Mouse (Mus musculus) C2C12 (cell line): ENCODE results near the gene Ccdc71. TPM values are rescaled to one million over a fixed set of nuclear protein-coding genes. Genes with fewer than 3 reads are reported as not detected.
A peak's percentile ranks its signal among the peaks of the same experiment; 100 is the strongest.

Experiments
- H3K27me3 ChIP-seq: one replicate; pipeline ENCODE4 v1.6.1; 2011; ENCODE audit not compliant: control insufficient read depth, insufficient read depth, insufficient read length
- H3K36me3 ChIP-seq: one replicate; pipeline ENCODE4 v1.6.1; 2011; ENCODE audit not compliant: control insufficient read depth, insufficient read depth
- H3K4me3 ChIP-seq: one replicate; pipeline ENCODE4 v1.5.1; 2011; ENCODE audit warnings: mild to moderate bottlenecking, control low read depth; ENCODE audit not compliant: poor library complexity, insufficient read depth, severe bottlenecking
- H3K79me2 ChIP-seq: one replicate; pipeline ENCODE4 v1.6.1; 2011; ENCODE audit not compliant: control insufficient read depth, insufficient read depth
- H3K79me3 ChIP-seq: one replicate; pipeline ENCODE4 v1.6.1; 2011; ENCODE audit warnings: low read depth, control low read depth
- H3ac ChIP-seq: one replicate; pipeline ENCODE3; 2011; ENCODE audit warnings: low read depth; ENCODE audit not compliant: control insufficient read depth, insufficient read length
- CEBPB ChIP-seq: IDR thresholded peaks from one replicate; pipeline ENCODE4 v1.6.1; 2011; ENCODE audit warnings: low read depth, mild to moderate bottlenecking, control low read depth, moderate library complexity
- CTCF ChIP-seq: IDR thresholded peaks from one replicate; pipeline ENCODE4 v1.5.1; 2011; ENCODE audit not compliant: control insufficient read depth, insufficient read depth, insufficient read length
- FOSL1 ChIP-seq: IDR thresholded peaks from one replicate; pipeline ENCODE4 v1.8.0; 2011; ENCODE audit warnings: mild to moderate bottlenecking, low read length; ENCODE audit not compliant: poor library complexity, insufficient read depth, severe bottlenecking
- MAX ChIP-seq: IDR thresholded peaks from one replicate; pipeline ENCODE4 v1.6.1; 2011; ENCODE audit warnings: mild to moderate bottlenecking, control low read depth
- MYOD1 ChIP-seq: IDR thresholded peaks from one replicate; pipeline ENCODE4 v1.6.1; 2011; ENCODE audit warnings: low read depth; ENCODE audit not compliant: control insufficient read depth, insufficient read length
- MYOG ChIP-seq: IDR thresholded peaks from one replicate; pipeline ENCODE4 v1.6.1; 2011; ENCODE audit not compliant: control insufficient read depth, insufficient read length; ENCODE audit errors: extremely low read depth
- USF1 ChIP-seq: IDR thresholded peaks from one replicate; pipeline ENCODE4 v1.6.1; 2011; ENCODE audit warnings: low read depth, mild to moderate bottlenecking, control low read depth, moderate library complexity
- polyA plus RNA-seq: library from polyadenylated mRNA; unstranded; fragments of >200 nt; fragmentation: generic; extraction: Trizol; gene quantifications from one replicate; pipeline ENCODE4 v1.2.1, GENCODE M21; 2012; ENCODE audit warnings: missing spikeins

The Ccdc71 gene
- polyA plus RNA-seq, 1 experiment, result 35.2 TPM

DNA sequence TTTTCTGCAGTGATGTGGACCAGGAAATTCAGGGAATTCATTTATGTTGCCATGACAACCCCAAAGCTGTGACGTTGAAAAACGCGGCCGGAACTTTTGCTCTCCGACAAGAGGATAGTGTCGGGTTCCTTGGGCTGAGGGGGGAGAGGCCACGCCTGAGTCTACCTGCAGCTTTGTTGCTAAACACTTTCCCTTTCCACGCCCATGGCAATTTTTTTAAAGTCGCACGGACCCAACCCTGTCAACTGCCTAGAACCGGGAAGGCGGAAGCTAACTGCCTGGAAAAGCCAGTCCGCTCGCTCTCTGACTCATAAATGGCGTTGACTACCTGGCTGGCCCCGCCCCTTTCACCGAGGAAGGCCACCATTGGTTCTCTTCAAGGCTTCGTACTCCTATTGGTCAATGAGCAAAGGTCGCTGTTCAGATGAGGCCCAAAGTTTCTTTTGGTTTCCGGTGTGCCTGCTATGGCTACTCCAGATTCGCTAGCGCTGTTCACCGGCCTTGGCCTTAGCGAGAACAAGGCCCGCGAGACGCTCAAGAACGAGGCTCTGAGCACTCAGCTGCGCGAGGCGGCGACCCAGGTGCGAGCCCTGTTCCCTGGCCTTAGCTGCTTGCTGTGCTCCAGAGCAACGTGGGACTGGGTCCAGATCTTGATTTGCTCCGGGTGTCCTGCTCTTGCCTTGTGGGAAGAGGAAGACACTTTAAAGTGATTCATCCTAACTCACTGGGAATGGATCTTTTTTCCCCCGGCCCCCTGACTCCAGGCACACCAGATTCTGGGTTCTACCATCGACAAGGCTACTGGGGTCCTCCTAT is 47.5 kb downstream of the Ccdc71 start, which contains the start of gene Qars:
Gene Qars (plus strand): TSS at position 88 of the 816 bp plus-strand sequence.
- H3K79me3 ChIP-seq, result peaks cover 15% of the 10 kb centered on the region
- TF ChIP-seq MYOD1 (no peak), MYOG (no peak), FOSL1 (no peak), CTCF (no peak), USF1 (no peak), MAX (no peak), CEBPB (no peak)

DNA sequence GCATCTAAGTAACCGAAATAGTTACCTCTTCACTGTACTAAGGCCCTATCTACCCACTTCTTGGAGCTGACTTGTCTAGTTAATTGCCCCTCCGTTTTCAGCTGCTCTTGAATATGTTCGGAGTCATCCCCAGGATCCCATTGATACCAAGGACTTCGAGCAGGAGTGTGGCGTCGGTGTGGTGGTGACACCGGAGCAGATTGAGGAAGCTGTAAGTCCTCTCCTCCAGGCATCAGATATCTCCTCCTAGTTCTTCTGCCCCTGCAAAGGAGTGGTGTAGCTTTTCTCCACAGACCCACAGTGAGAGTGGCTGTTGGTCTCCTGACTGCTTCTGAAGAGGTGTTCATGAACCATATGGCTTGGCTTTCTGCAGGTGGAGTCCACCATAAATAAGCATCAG is 48.4 kb downstream of the Ccdc71 start:
- Histone ChIP-seq H3K79me2 (peaks cover 20% of the 10 kb centered on the region), H3K79me3 (peaks cover 15% of the 10 kb centered on the region), H3K36me3 (peaks cover 41% of the 10 kb centered on the region), H3K27me3 (no peaks in the 10 kb centered on the region), H3ac (peak overlapping the region; percentile 99), H3K4me3 (peak overlapping the region; percentile 50)
- TF ChIP-seq MYOD1 (no peak), CTCF (no peak), CEBPB (no peak), FOSL1 (no peak), MYOG (no peak), MAX (no peak), USF1 (no peak)

More for the DNA sequence above, 47.5 kb downstream of the Ccdc71 start, which contains the start of gene Qars:
- Histone ChIP-seq H3K27me3 (no peaks in the 10 kb centered on the region), H3K4me3 (peak within 1 kb of the TSS; percentile 50), H3K36me3 (peaks cover 35% of the 10 kb centered on the region), H3K79me2 (peaks cover 20% of the 10 kb centered on the region), H3ac (peak within 1 kb of the TSS; percentile 99)

Other genes starting within 250 kb of the Ccdc71 start
- 42.3 TPM for gene Dag1, start 196.6 kb upstream of the Ccdc71 start, polyA plus RNA-seq
- gene Nicn1, start 170.1 kb upstream of the Ccdc71 start, polyA plus RNA-seq, result 24.6 TPM
- gene Amt, start 163.7 kb upstream of the Ccdc71 start, polyA plus RNA-seq, result 0.71 TPM
- gene Rhoa, start 154.4 kb upstream of the Ccdc71 start, polyA plus RNA-seq, result 300 TPM
- gene Tcta, start 154.4 kb upstream of the Ccdc71 start, polyA plus RNA-seq, result 13.7 TPM
- gene Gpx1, start 121.6 kb upstream of the Ccdc71 start, polyA plus RNA-seq, result 667 TPM
- gene Usp4, start 112.7 kb upstream of the Ccdc71 start, polyA plus RNA-seq, result 82.3 TPM
- gene 1700102P08Rik, start 67.7 kb upstream of the Ccdc71 start, polyA plus RNA-seq, result 0.16 TPM
- not detected for gene Ccdc36, start 32.0 kb upstream of the Ccdc71 start, polyA plus RNA-seq
- gene BC048562, start 24.0 kb upstream of the Ccdc71 start, polyA plus RNA-seq, result not detected
- 1.4 TPM for gene Klhdc8b, start 1.1 kb downstream of the Ccdc71 start, polyA plus RNA-seq
- gene Lamb2, start 19.2 kb downstream of the Ccdc71 start, polyA plus RNA-seq, result 36.3 TPM
- 70.8 TPM for gene Usp19, start 30.1 kb downstream of the Ccdc71 start, polyA plus RNA-seq
- 203 TPM for gene Qars, start 47.2 kb downstream of the Ccdc71 start, polyA plus RNA-seq
- gene Qrich1, start 56.3 kb downstream of the Ccdc71 start, polyA plus RNA-seq, result 58.2 TPM
- 332 TPM for gene Impdh2, start 99.8 kb downstream of the Ccdc71 start, polyA plus RNA-seq
- 6.8 TPM for gene Ndufaf3, start 106.9 kb downstream of the Ccdc71 start, polyA plus RNA-seq
- 56.1 TPM for gene Dalrd3, start 109.4 kb downstream of the Ccdc71 start, polyA plus RNA-seq
- 52.9 TPM for gene Wdr6, start 118.2 kb downstream of the Ccdc71 start, polyA plus RNA-seq
- gene P4htm, start 137.1 kb downstream of the Ccdc71 start, polyA plus RNA-seq, result 1.3 TPM
- gene Arih2, start 188.9 kb downstream of the Ccdc71 start, polyA plus RNA-seq, result 30.5 TPM
- 20.6 TPM for gene Slc25a20, start 201.6 kb downstream of the Ccdc71 start, polyA plus RNA-seq
- 19.4 TPM for gene Prkar2a, start 228.8 kb downstream of the Ccdc71 start, polyA plus RNA-seq